Mouse (Mus musculus) liver, adult (tissue): ENCODE data around the gene Trpv5.

ENCODE experiments used
- GATA4 ChIP-seq: IDR thresholded peaks from 2 replicates; pipeline ENCODE4 v1.6.1; 2014; ENCODE audit warnings: mild to moderate bottlenecking, low read length; ENCODE audit not compliant: insufficient replicate concordance

Trpv5 gene

GRCm38 (mm10) chr6:41680669-41681068 is at the start of gene Trpv5:
Gene Trpv5, minus strand, starts transcription at chr6:41680769.
- TF ChIP-seq GATA4, result no peak

GRCm38 (mm10) chr6:41727989-41728609 is 47.5 kb upstream of the Trpv5 start:
- no peak for TF ChIP-seq GATA4

GRCm38 (mm10) chr6:41721430-41721829 is 40.9 kb upstream of the Trpv5 start:
- TF ChIP-seq GATA4, result no peak

GRCm38 (mm10) chr6:41710281-41710680 is 29.7 kb upstream of the Trpv5 start:
- TF ChIP-seq GATA4, result no peak

- no peak for TF ChIP-seq GATA4
These were observed 25.7 kb upstream of the Trpv5 start for GRCm38 (mm10) chr6:41706275-41706674.

- TF ChIP-seq GATA4, result no peak
These were observed 23.6 kb upstream of the Trpv5 start, which contains the start of gene Kel for GRCm38 (mm10) chr6:41704123-41704522. Gene Kel, minus strand, starts transcription at chr6:41704339.

GRCm38 (mm10) chr6:41702928-41703327 is 22.4 kb upstream of the Trpv5 start:
- no peak for TF ChIP-seq GATA4

GRCm38 (mm10) chr6:41701245-41701644 is 20.7 kb upstream of the Trpv5 start:
- no peak for TF ChIP-seq GATA4

GRCm38 (mm10) chr6:41694407-41694806 is 13.8 kb upstream of the Trpv5 start:
- TF ChIP-seq GATA4, result no peak

- no peak for TF ChIP-seq GATA4
These were observed 11.6 kb upstream of the Trpv5 start for GRCm38 (mm10) chr6:41692200-41692599.

- TF ChIP-seq GATA4, result no peak
These were observed 5.0 kb upstream of the Trpv5 start for GRCm38 (mm10) chr6:41685596-41685995.

- TF ChIP-seq GATA4, result no peak
These were observed 4.3 kb upstream of the Trpv5 start for GRCm38 (mm10) chr6:41684911-41685310.

- no peak for TF ChIP-seq GATA4
These were observed 3.6 kb upstream of the Trpv5 start, which contains the start of gene Llcfc1 for GRCm38 (mm10) chr6:41684131-41684530. Gene Llcfc1, plus strand, starts transcription at chr6:41684431.

- TF ChIP-seq GATA4, result no peak
These were observed 1.1 kb upstream of the Trpv5 start for GRCm38 (mm10) chr6:41681656-41682055.

GRCm38 (mm10) chr6:41676530-41676929 is 4.0 kb downstream of the Trpv5 start:
- no peak for TF ChIP-seq GATA4

GRCm38 (mm10) chr6:41662320-41662719 is 18.2 kb downstream of the Trpv5 start:
- no peak for TF ChIP-seq GATA4

- TF ChIP-seq GATA4, result no peak
These were observed 22.1 kb downstream of the Trpv5 start for GRCm38 (mm10) chr6:41658487-41658886.
